Mouse (Mus musculus) heart, adult 2 months (tissue): ENCODE measurements around the gene Tmem151b. TPM values are rescaled to one million over a fixed set of nuclear protein-coding genes. Genes with fewer than 3 reads are reported as not detected.
A peak's percentile ranks its signal among the peaks of the same experiment; 100 is the strongest.

Experiments used
- DNase-seq, 2 experiments: peaks; one replicate each; pipeline ENCODE4 v3.0.0; 2021
- H3K27ac ChIP-seq: fragments of 200-600 bp; 2 replicates; pipeline ENCODE4 v1.8.1; 2022
- H3K27me3 ChIP-seq: fragments of 200-500 bp; 2 replicates; pipeline ENCODE4 v1.6.1; 2012; ENCODE audit warnings: mild to moderate bottlenecking, low read length, inconsistent platforms, mixed read lengths; ENCODE audit not compliant: control insufficient read depth, insufficient read depth
- H3K36me3 ChIP-seq: fragments of 200-500 bp; 2 replicates; pipeline ENCODE4 v1.6.1; 2012; ENCODE audit warnings: low read length, inconsistent platforms; ENCODE audit not compliant: control insufficient read depth, insufficient read depth
- H3K4me1 ChIP-seq: fragments of 200-500 bp; 2 replicates; pipeline ENCODE4 v1.6.1; 2011; ENCODE audit warnings: low read length; ENCODE audit not compliant: control insufficient read depth, insufficient read depth
- H3K4me3 ChIP-seq: fragments of 200-600 bp; 2 replicates; pipeline ENCODE4 v1.8.1; 2022
- H3K79me2 ChIP-seq: fragments of 200-500 bp; replicated peaks from 2 replicates; pipeline ENCODE4 v1.6.1; 2012; ENCODE audit warnings: mild to moderate bottlenecking, inconsistent platforms, low read length, moderate library complexity, mixed read lengths; ENCODE audit not compliant: control insufficient read depth, insufficient read depth
- H3K9ac ChIP-seq: fragments of 200-500 bp; 2 replicates; pipeline ENCODE4 v1.6.1; 2012; ENCODE audit warnings: low read depth, mild to moderate bottlenecking, control low read depth, inconsistent platforms, low read length, mixed read lengths
- CTCF ChIP-seq: fragments of 200-600 bp; IDR thresholded peaks from 2 replicates; pipeline ENCODE4 v1.8.1; 2022; ENCODE audit warnings: antibody characterized with exemption, mild to moderate bottlenecking, moderate library complexity
- EP300 ChIP-seq: fragments of 200-500 bp; IDR thresholded peaks from 2 replicates; pipeline ENCODE4 v1.6.1; 2011; ENCODE audit warnings: low read depth, low read length, control low read depth; ENCODE audit not compliant: insufficient read depth
- POLR2A ChIP-seq: fragments of 200-500 bp; IDR thresholded peaks from 2 replicates; pipeline ENCODE4 v1.6.1; 2011; ENCODE audit warnings: mild to moderate bottlenecking, low read depth, low read length, control low read depth; ENCODE audit not compliant: insufficient read depth
- WGBS: fragments of 180-500 bp; shearing (Covaris S2); methylation state at CpG from one replicate; pipeline ENCODE4 v1.1.7; 2018; 5-methylcytosine and 5-hydroxymethylcytosine counted together
- intact Hi-C: fragments of 180-260 bp; cut with DNase I; formaldehyde crosslinking; loops from one replicate; pipeline ENCODE4 v1.15.1; 2025
- polyA plus RNA-seq: library from polyadenylated mRNA; depleted of rRNA; stranded (reverse); fragments of >200 nt; gene quantifications from 2 replicates; pipeline ENCODE4 v1.2.3, GENCODE M21; 2012
- total RNA-seq, 2 experiments: library from RNA; stranded (reverse); gene quantifications; 2 replicates each; pipeline ENCODE4 v1.2.3; 2021

Tmem151b gene
- total and polyA plus RNA-seq, 3 experiments, result 0.04 to 0.07 TPM; not detected in 1

GRCm38 (mm10) chr17:45595736-45596390, 46.4 kb upstream of the Tmem151b start:
- no peaks in the 10 kb centered on the region for H3K36me3 ChIP-seq
- peak overlapping the region; percentile 79 for H3K4me3 ChIP-seq
- no peak for TF ChIP-seq CTCF
- no peak for TF ChIP-seq EP300
- TF ChIP-seq POLR2A, result no peak
- H3K79me2 ChIP-seq, result no peaks in the 10 kb centered on the region
- no peaks in the 10 kb centered on the region for H3K27me3 ChIP-seq
- intact Hi-C loops, result no loop called here
- WGBS, result 20% methylated on average over 23 of the region's 23 CpGs
- H3K27ac ChIP-seq, result peak overlapping the region; percentile 94
- peaks cover 36% of the 10 kb centered on the region for H3K4me1 ChIP-seq
- no peak for DNase-seq
- H3K9ac ChIP-seq, result peak overlapping the region; percentile 63

- TF ChIP-seq POLR2A (peak; percentile 75), EP300 (no peak), CTCF (peak; percentile 26; the same call in 1 of the 2 replicates)
- peak overlapping the region; percentile 63 for H3K9ac ChIP-seq
- H3K27me3 ChIP-seq, result no peaks in the 10 kb centered on the region
- no peaks in the 10 kb centered on the region for H3K36me3 ChIP-seq
- intact Hi-C loops, result no loop called here
- peak overlapping the region; percentile 79 for H3K4me3 ChIP-seq
- DNase-seq, result peak; percentile 90 to 91
- peaks cover 37% of the 10 kb centered on the region for H3K4me1 ChIP-seq
- under 1% methylated on average over 58 of the region's 58 CpGs for WGBS
- H3K79me2 ChIP-seq, result no peaks in the 10 kb centered on the region
- peak overlapping the region; percentile 94 for H3K27ac ChIP-seq
Measured at GRCm38 (mm10) chr17:45594881-45595735, 45.6 kb upstream of the Tmem151b start.

- TF ChIP-seq CTCF, result no peak
- no peak for TF ChIP-seq EP300
- no peak for TF ChIP-seq POLR2A
- no peak overlapping the region; the same call in 1 of the 2 replicates for H3K27ac ChIP-seq
- peak in 1 of 2 experiments; percentile 26 for DNase-seq
- 49% methylated on average over 8 of the region's 8 CpGs for WGBS
- no peaks in the 10 kb centered on the region for H3K27me3 ChIP-seq
- no peaks in the 10 kb centered on the region for H3K36me3 ChIP-seq
- peaks cover 37% of the 10 kb centered on the region for H3K4me1 ChIP-seq
- peak overlapping the region; percentile 79 for H3K4me3 ChIP-seq
- no peaks in the 10 kb centered on the region for H3K79me2 ChIP-seq
- H3K9ac ChIP-seq, result peak overlapping the region; percentile 17
- intact Hi-C loops, result no loop called here
Measured at GRCm38 (mm10) chr17:45594195-45594594, 44.7 kb upstream of the Tmem151b start.

- intact Hi-C loops, result no loop called here
Measured at GRCm38 (mm10) chr17:45593479-45593878, 44.0 kb upstream of the Tmem151b start.

GRCm38 (mm10) chr17:45592606-45593431, 43.3 kb upstream of the Tmem151b start:
- Histone ChIP-seq H3K79me2 (no peaks in the 10 kb centered on the region), H3K27ac (peak overlapping the region; percentile 81), H3K4me1 (peaks cover 35% of the 10 kb centered on the region), H3K36me3 (no peaks in the 10 kb centered on the region), H3K4me3 (peak overlapping the region; percentile 30), H3K9ac (peak overlapping the region; percentile 67), H3K27me3 (no peaks in the 10 kb centered on the region)
- intact Hi-C loops, result no loop called here
- 16% methylated on average over 8 of the region's 8 CpGs for WGBS
- TF ChIP-seq POLR2A (0 out of 2 replicates have a peak, but pooled peaks have one; percentile 8), EP300 (no peak)
- DNase-seq, result peak; percentile 76 to 78

More at GRCm38 (mm10) chr17:45593479-45593878, 44.0 kb upstream of the Tmem151b start:
- 39% methylated on average over 8 of the region's 8 CpGs for WGBS
- Histone ChIP-seq H3K9ac (peak overlapping the region; percentile 37), H3K36me3 (no peaks in the 10 kb centered on the region), H3K4me1 (peaks cover 35% of the 10 kb centered on the region), H3K27me3 (no peaks in the 10 kb centered on the region), H3K79me2 (no peaks in the 10 kb centered on the region), H3K4me3 (peak overlapping the region; percentile 25; the same call in 1 of the 2 replicates), H3K27ac (peak overlapping the region; percentile 81)
- TF ChIP-seq POLR2A (no peak), CTCF (peak; percentile 27)
- peak in 1 of 2 experiments; percentile 42 for DNase-seq
